Mouse (Mus musculus) testis, adult 2 months (tissue): ENCODE measurements at regions not wholly inside any gene's neighbourhood (a gene's known extent, or its start where the extent isn't known, plus 50 kb on each side); places are given as distances from the start of the nearest gene placed in this dataset.

Source experiments
- CTCF ChIP-seq: fragments of 200-500 bp; IDR thresholded peaks from 2 replicates; pipeline ENCODE4 v1.5.1; 2012; ENCODE audit warnings: low read depth, mild to moderate bottlenecking, inconsistent platforms, low read length, moderate library complexity; ENCODE audit not compliant: control insufficient read depth, insufficient read depth, insufficient replicate concordance
- POLR2A ChIP-seq: fragments of 200-500 bp; IDR thresholded peaks from 2 replicates; pipeline ENCODE4 v1.6.1; 2012; ENCODE audit warnings: low read depth, mild to moderate bottlenecking, inconsistent platforms, low read length, moderate library complexity; ENCODE audit not compliant: control insufficient read depth

DNA sequence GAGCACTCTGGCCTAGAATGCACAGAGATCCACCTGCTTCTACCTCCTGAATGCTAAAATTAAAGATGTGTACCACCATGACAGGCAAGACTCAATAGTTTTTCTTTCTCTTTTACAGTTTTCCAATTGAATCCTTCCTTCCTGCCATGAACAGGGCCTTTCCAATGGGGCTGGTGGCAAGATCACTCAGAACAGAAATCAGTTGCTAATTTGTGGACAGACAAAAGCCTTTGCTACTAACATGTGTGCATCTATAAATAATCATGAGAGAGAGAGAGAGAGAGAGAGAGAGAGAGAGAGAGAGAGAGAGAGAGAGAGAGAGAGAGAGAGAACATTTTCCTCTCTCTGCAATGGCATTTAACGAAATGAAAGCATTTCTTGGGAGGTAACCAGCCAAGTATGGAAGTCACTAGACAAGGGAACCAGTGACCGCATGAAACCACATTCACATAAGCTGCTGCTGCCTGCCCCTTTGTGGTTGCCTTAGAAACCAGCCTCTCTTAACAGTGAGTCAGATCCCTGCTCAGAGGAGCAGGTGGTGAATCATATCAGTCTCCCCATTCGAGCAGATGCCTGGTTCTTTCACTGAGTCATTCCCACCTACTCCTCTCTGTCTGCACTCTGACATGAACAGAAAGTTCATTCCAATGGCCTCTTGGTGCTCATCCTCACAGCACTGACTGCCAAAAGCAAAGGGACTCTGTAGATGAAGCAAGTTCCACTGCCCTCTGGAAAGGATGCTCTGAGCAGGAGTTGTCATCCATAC, 339.4 kb downstream of the Tm4sf1 start:
- TF ChIP-seq CTCF (no peak), POLR2A (no peak)
